Mouse (Mus musculus): ENCODE measurements around the gene Olfr205. TPM values are rescaled to one million over a fixed set of nuclear protein-coding genes. Genes with fewer than 3 reads are reported as not detected.
"Not testable (repeated sequence)": the region's sequence is repeated elsewhere in the genome, so short reads cannot be mapped to it uniquely, and the experiment has no call there.

Olfr205 gene
- not detected in 2 replicates for polyA plus RNA-seq (2015; fragmentation: Nextera tagmentation; extraction: Ambion mirVana)

DNA sequence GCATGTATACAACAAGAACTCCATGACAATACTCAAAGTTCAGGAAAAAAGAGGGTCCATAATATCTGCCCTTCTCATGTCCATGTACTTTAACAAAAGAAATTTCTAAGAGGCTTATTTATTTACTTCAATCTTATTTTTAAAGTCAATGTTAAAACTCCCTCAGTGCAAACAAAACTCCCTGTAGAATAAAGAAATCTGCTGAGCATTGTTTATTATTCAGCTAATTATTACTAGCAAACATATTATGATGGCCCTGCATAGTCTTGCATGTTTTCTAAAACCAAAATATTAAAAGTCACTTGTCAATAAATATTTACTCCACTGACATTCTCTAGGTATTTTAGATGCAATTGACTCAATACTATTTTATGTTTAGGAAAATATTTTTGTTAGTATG, at the start of gene Olfr205:
Olfr205 (minus strand) TSS at position 101 of the 400 bp plus-strand sequence.
- Histone ChIP-seq H3K4me3 (no peak within 1 kb of the TSS), H3K27me3 (no peaks in the 10 kb centered on the region), H3K4me2 (no peak within 1 kb of the TSS), H3K9ac (no peak within 1 kb of the TSS), H3K27ac (no peak within 1 kb of the TSS), H3K36me3 (no peaks in the 10 kb centered on the region), H3K4me1 (replicated peaks) (no peaks in the 10 kb centered on the region), H3K9me3 (replicated peaks) (no peaks in the 10 kb centered on the region)
- ATAC-seq (replicated peaks; ENCODE audit: insufficient number of reproducible peaks, insufficient read depth, low FRiP score, low read depth) = no peak

GRCm38 (mm10) chr16:59363893-59364292, 33.0 kb upstream of the Olfr205 start, which contains the start of gene Olfr209:
Olfr209 (minus strand) TSS chr16:59363993.
- Histone ChIP-seq H3K4me3 (no peak within 1 kb of the TSS), H3K27ac (no peak within 1 kb of the TSS), H3K36me3 (no peaks in the 10 kb centered on the region), H3K9ac (no peak within 1 kb of the TSS), H3K9me3 (replicated peaks) (no peaks in the 10 kb centered on the region), H3K27me3 (no peaks in the 10 kb centered on the region), H3K4me1 (replicated peaks) (no peaks in the 10 kb centered on the region), H3K4me2 (no peak within 1 kb of the TSS)
- WGBS = 63% methylated on average over 2 of the region's 2 CpGs
- ATAC-seq (replicated peaks; ENCODE audit: insufficient number of reproducible peaks, insufficient read depth, low FRiP score, low read depth) = no peak

GRCm38 (mm10) chr16:59349146-59349545, 18.2 kb upstream of the Olfr205 start, which contains the start of gene Olfr206:
Olfr206 (minus strand) TSS chr16:59349246.
- H3K9ac ChIP-seq = no peak within 1 kb of the TSS
- H3K36me3 ChIP-seq = no peaks in the 10 kb centered on the region
- H3K4me2 ChIP-seq = no peak within 1 kb of the TSS
- no peak for ATAC-seq (replicated peaks; ENCODE audit: insufficient number of reproducible peaks, insufficient read depth, low FRiP score, low read depth)
- H3K27ac ChIP-seq = no peak within 1 kb of the TSS
- no peaks in the 10 kb centered on the region for H3K9me3 ChIP-seq (replicated peaks)
- 78% methylated on average over 1 of the region's 1 CpGs for WGBS
- no peaks in the 10 kb centered on the region for H3K27me3 ChIP-seq
- H3K4me3 ChIP-seq = no peak within 1 kb of the TSS
- no peaks in the 10 kb centered on the region for H3K4me1 ChIP-seq (replicated peaks)

DNA sequence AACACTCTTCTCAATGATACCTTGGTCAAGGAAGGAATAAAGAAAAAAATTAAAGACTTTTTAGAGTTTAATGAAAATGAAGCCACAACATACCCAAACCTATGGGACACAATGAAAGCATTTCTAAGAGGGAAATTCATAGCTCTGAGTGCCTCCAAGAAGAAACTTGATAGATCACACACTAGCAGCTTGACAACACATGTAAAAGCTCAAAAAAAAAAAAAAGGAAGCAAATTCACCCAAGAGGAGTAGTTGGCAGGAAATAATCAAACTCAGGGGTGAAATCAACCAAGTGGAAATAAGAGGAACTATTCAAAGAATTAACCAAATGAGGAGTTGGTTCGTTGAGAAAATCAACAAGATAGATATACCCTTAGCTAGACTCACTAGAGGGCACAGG, 7.7 kb downstream of the Olfr205 start:
- 48% methylated on average over 1 of the region's 1 CpGs for WGBS
- H3K9me3 ChIP-seq (replicated peaks); H3K36me3 ChIP-seq; H3K4me2 ChIP-seq; H3K4me3 ChIP-seq; ATAC-seq (replicated peaks; ENCODE audit: insufficient number of reproducible peaks, insufficient read depth, low FRiP score, low read depth); H3K27me3 ChIP-seq; H3K4me1 ChIP-seq (replicated peaks); H3K9ac ChIP-seq; H3K27ac ChIP-seq: not testable (repeated sequence)

GRCm38 (mm10) chr16:59318148-59318547, 12.8 kb downstream of the Olfr205 start, which contains the start of gene Olfr204:
Olfr204 (minus strand) TSS chr16:59318248.
- Histone ChIP-seq H3K9me3 (replicated peaks) (no peaks in the 10 kb centered on the region), H3K4me3 (no peak within 1 kb of the TSS), H3K27ac (no peak within 1 kb of the TSS), H3K9ac (no peak within 1 kb of the TSS), H3K4me2 (no peak within 1 kb of the TSS), H3K36me3 (no peaks in the 10 kb centered on the region), H3K4me1 (replicated peaks) (no peaks in the 10 kb centered on the region), H3K27me3 (no peaks in the 10 kb centered on the region)
- ATAC-seq (replicated peaks; ENCODE audit: insufficient number of reproducible peaks, insufficient read depth, low FRiP score, low read depth) = no peak

GRCm38 (mm10) chr16:59298581-59298980, 32.4 kb downstream of the Olfr205 start, which contains the start of gene Olfr203:
Olfr203 (plus strand) TSS chr16:59298881.
- Histone ChIP-seq H3K36me3 (no peaks in the 10 kb centered on the region), H3K4me3 (no peak within 1 kb of the TSS), H3K9me3 (replicated peaks) (no peaks in the 10 kb centered on the region), H3K9ac (no peak within 1 kb of the TSS), H3K4me2 (no peak within 1 kb of the TSS), H3K27me3 (no peaks in the 10 kb centered on the region), H3K27ac (no peak within 1 kb of the TSS), H3K4me1 (replicated peaks) (no peaks in the 10 kb centered on the region)
- WGBS = 82% methylated on average over 2 of the region's 2 CpGs
- ATAC-seq (replicated peaks; ENCODE audit: insufficient number of reproducible peaks, insufficient read depth, low FRiP score, low read depth) = no peak

DNA sequence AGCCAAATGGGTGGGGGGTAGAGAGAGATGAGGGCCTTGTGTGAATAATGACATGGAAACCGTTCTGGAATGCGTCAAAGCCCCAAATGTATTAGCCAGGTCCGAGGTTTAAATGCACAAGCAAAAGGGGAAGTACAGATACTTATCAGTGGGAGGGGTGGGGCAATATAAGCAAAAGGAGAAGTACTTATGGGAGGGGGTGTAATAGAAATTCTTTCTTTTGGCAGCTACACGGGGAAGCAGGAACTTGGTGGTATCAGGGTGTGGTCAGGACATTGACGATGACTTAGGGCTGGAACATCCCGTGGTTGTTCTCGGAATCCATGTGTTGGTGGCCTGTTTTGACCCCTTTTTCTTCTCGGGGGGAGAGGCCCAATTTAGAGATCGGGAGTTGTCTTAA, 43.4 kb downstream of the Olfr205 start:
- WGBS = 76% methylated on average over 9 of the region's 9 CpGs
- H3K4me2 ChIP-seq; ATAC-seq (replicated peaks; ENCODE audit: insufficient number of reproducible peaks, insufficient read depth, low FRiP score, low read depth); H3K27me3 ChIP-seq; H3K4me1 ChIP-seq (replicated peaks); H3K4me3 ChIP-seq; H3K9me3 ChIP-seq (replicated peaks); H3K27ac ChIP-seq; H3K36me3 ChIP-seq; H3K9ac ChIP-seq: not testable (repeated sequence)

DNA sequence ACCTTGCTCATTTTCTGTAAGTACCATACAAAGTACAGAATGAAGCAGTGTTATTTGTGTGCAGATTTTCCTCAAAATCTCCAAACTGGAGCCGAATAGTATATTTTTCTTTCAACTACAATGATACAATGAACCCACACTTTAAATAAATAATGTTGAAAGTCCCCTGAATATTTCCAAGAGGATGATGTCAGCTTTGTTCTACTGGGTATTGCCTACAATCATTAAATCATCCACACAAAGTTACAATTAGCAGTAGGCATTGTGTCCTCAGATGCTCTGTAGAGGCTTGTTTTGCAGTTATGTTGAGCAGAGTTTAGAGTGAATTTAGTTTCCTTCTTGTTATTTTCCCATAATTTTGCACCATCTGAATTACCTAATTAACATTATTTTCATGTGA, 44.2 kb downstream of the Olfr205 start, which contains the start of gene Olfr202:
Olfr202 (minus strand) TSS at position 101 of the 400 bp plus-strand sequence.
- H3K4me3 ChIP-seq = no peak within 1 kb of the TSS
- WGBS = 72% methylated on average over 1 of the region's 1 CpGs

GRCm38 (mm10) chr16:59283476-59283875, 47.5 kb downstream of the Olfr205 start:
- no peak for ATAC-seq (replicated peaks; ENCODE audit: insufficient number of reproducible peaks, insufficient read depth, low FRiP score, low read depth)

More for the DNA sequence above, 44.2 kb downstream of the Olfr205 start, which contains the start of gene Olfr202:
- no peak within 1 kb of the TSS for H3K4me2 ChIP-seq
- no peak within 1 kb of the TSS for H3K27ac ChIP-seq
- no peaks in the 10 kb centered on the region for H3K9me3 ChIP-seq (replicated peaks)
- H3K4me1 ChIP-seq (replicated peaks) = no peaks in the 10 kb centered on the region
- H3K9ac ChIP-seq = no peak within 1 kb of the TSS
- ATAC-seq (replicated peaks; ENCODE audit: insufficient number of reproducible peaks, insufficient read depth, low FRiP score, low read depth) = no peak
- H3K27me3 ChIP-seq = no peaks in the 10 kb centered on the region
- no peaks in the 10 kb centered on the region for H3K36me3 ChIP-seq

GRCm38 (mm10) chr16:59280542-59280941, 50.4 kb downstream of the Olfr205 start:
- WGBS = 48% methylated on average over 3 of the region's 3 CpGs
- Histone ChIP-seq H3K27ac (no peak overlapping the region), H3K4me1 (replicated peaks) (no peaks in the 10 kb centered on the region), H3K36me3 (no peaks in the 10 kb centered on the region), H3K9me3 (replicated peaks) (no peaks in the 10 kb centered on the region), H3K4me2 (no peak overlapping the region), H3K27me3 (no peaks in the 10 kb centered on the region), H3K9ac (no peak overlapping the region), H3K4me3 (no peak overlapping the region)
- ATAC-seq (replicated peaks; ENCODE audit: insufficient number of reproducible peaks, insufficient read depth, low FRiP score, low read depth) = no peak

More at GRCm38 (mm10) chr16:59283476-59283875, 47.5 kb downstream of the Olfr205 start:
- no peak overlapping the region for H3K9ac ChIP-seq
- no peaks in the 10 kb centered on the region for H3K36me3 ChIP-seq
- H3K9me3 ChIP-seq (replicated peaks) = no peaks in the 10 kb centered on the region
- no peak overlapping the region for H3K27ac ChIP-seq
- no peaks in the 10 kb centered on the region for H3K27me3 ChIP-seq
- no peak overlapping the region for H3K4me3 ChIP-seq
- H3K4me1 ChIP-seq (replicated peaks) = no peaks in the 10 kb centered on the region
- H3K4me2 ChIP-seq = no peak overlapping the region
- WGBS = 59% methylated on average over 1 of the region's 1 CpGs

Measured in heart, embryonic 15.5 days (tissue).